Mouse (Mus musculus): Measurements from ENCODE around the gene Gm21409. TPM values are rescaled to one million over a fixed set of nuclear protein-coding genes. Genes with fewer than 3 reads are reported as not detected.
"Not testable (repeated sequence)": the region's sequence is repeated elsewhere in the genome, so short reads cannot be mapped to it uniquely, and the experiment has no call there.

The Gm21409 gene
- not detected for total RNA-seq (2021)
- long read RNA-seq: 0 reads

DNA sequence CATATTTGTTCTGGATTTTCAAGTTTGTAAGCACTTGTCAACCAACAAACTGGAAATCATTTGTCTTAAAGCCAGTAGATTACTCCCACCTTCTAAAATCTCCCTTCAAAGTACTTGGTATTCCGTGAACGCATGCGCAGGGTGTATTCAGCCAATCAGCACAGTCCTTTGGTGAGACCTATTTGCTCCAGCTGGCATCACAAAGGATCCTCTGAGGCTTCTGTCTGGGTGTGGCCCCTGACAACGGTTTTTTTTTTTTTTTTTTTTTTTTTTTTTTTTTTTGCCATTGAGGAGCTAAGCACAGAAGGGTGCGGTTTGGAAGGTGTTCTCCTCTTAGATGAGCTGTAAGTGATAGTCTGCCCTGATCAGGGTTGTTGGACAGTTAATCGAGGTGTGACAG, at the start of gene Gm21409:
Gene Gm21409, plus strand, starts transcription at position 301 of the 400 bp plus-strand sequence.
- not testable (repeated sequence) for DNase-seq (ENCODE audit: low spot score in 2 of 2)

Other genes starting within 250 kb of the Gm21409 start
- gene Gm21394, start 181.8 kb upstream of the Gm21409 start, total RNA-seq (2021): not detected